Mouse (Mus musculus): ENCODE measurements at regions not wholly inside any gene's neighbourhood (a gene's known extent, or its start where the extent isn't known, plus 50 kb on each side); places are given as distances from the start of the nearest gene placed in this dataset.

GRCm38 (mm10) chr12:77537139-77537848 is 299.4 kb downstream of the Fut8 start:
- peak overlapping the region; percentile 8 for H3K4me3 ChIP-seq (replicated peaks)
- no peaks in the 10 kb centered on the region for H3K9me3 ChIP-seq
- H3K27me3 ChIP-seq (replicated peaks), result peaks cover 8% of the 10 kb centered on the region
- H3K36me3 ChIP-seq (replicated peaks; ENCODE audit: low read length), result no peaks in the 10 kb centered on the region
- H3K4me1 ChIP-seq, result peaks cover 57% of the 10 kb centered on the region
- TF ChIP-seq FLI1 (IDR thresholded peaks at IDR 0.05; ENCODE audit: low read length) (no peak), GATA1 (IDR thresholded peaks at IDR 0.05; ENCODE audit: borderline replicate concordance, low read length) (no peak)

- Histone ChIP-seq H3K4me3 (replicated peaks) (no peak overlapping the region), H3K36me3 (replicated peaks; ENCODE audit: low read length) (no peaks in the 10 kb centered on the region), H3K9me3 (0 out of 2 replicates have a peak, but pooled peaks cover 2% of the 10 kb centered on the region), H3K27me3 (replicated peaks) (peaks cover 11% of the 10 kb centered on the region), H3K4me1 (peaks cover 34% of the 10 kb centered on the region)
- TF ChIP-seq GATA1 (IDR thresholded peaks at IDR 0.05; ENCODE audit: borderline replicate concordance, low read length) (no peak), FLI1 (IDR thresholded peaks at IDR 0.05; ENCODE audit: low read length) (no peak)
Observed at GRCm38 (mm10) chr12:77539661-77540431, 301.9 kb downstream of the Fut8 start.

GRCm38 (mm10) chr12:77541051-77541765 is 303.3 kb downstream of the Fut8 start:
- no peak for TF ChIP-seq GATA1 (IDR thresholded peaks at IDR 0.05; ENCODE audit: borderline replicate concordance, low read length)
- no peak for TF ChIP-seq FLI1 (IDR thresholded peaks at IDR 0.05; ENCODE audit: low read length)
- Histone ChIP-seq H3K4me1 (peaks cover 22% of the 10 kb centered on the region), H3K9me3 (0 out of 2 replicates have a peak, but pooled peaks cover 2% of the 10 kb centered on the region), H3K27me3 (replicated peaks) (peaks cover 11% of the 10 kb centered on the region), H3K36me3 (replicated peaks; ENCODE audit: low read length) (no peaks in the 10 kb centered on the region), H3K4me3 (replicated peaks) (no peak overlapping the region)

GRCm38 (mm10) chr12:77541826-77542225 is 303.9 kb downstream of the Fut8 start:
- H3K4me3 ChIP-seq (replicated peaks), result no peak overlapping the region
- H3K36me3 ChIP-seq (replicated peaks; ENCODE audit: low read length), result no peaks in the 10 kb centered on the region
- 0 out of 2 replicates have a peak, but pooled peaks cover 2% of the 10 kb centered on the region for H3K9me3 ChIP-seq
- peaks cover 16% of the 10 kb centered on the region for H3K4me1 ChIP-seq
- H3K27me3 ChIP-seq (replicated peaks), result peaks cover 11% of the 10 kb centered on the region
- TF ChIP-seq GATA1 (IDR thresholded peaks at IDR 0.05; ENCODE audit: borderline replicate concordance, low read length), result no peak
- no peak for TF ChIP-seq FLI1 (IDR thresholded peaks at IDR 0.05; ENCODE audit: low read length)

GRCm38 (mm10) chr12:77543651-77544050 is 305.7 kb downstream of the Fut8 start:
- peaks cover 5% of the 10 kb centered on the region; the same call in 1 of the 2 replicates for H3K4me1 ChIP-seq
- no peak overlapping the region for H3K4me3 ChIP-seq (replicated peaks)
- TF ChIP-seq GATA1 (IDR thresholded peaks at IDR 0.05; ENCODE audit: borderline replicate concordance, low read length) (no peak), FLI1 (IDR thresholded peaks at IDR 0.05; ENCODE audit: low read length) (no peak)
- H3K36me3 ChIP-seq (replicated peaks; ENCODE audit: low read length), result no peaks in the 10 kb centered on the region
- peaks cover 11% of the 10 kb centered on the region for H3K27me3 ChIP-seq (replicated peaks)
- 0 out of 2 replicates have a peak, but pooled peaks cover 2% of the 10 kb centered on the region for H3K9me3 ChIP-seq

- 0 out of 2 replicates have a peak, but pooled peaks cover 2% of the 10 kb centered on the region for H3K9me3 ChIP-seq
- no peak for TF ChIP-seq FLI1 (IDR thresholded peaks at IDR 0.05; ENCODE audit: low read length)
- no peak for TF ChIP-seq GATA1 (IDR thresholded peaks at IDR 0.05; ENCODE audit: borderline replicate concordance, low read length)
Observed at GRCm38 (mm10) chr12:77546165-77546564, 308.2 kb downstream of the Fut8 start.

GRCm38 (mm10) chr12:77568286-77568685 is 330.4 kb downstream of the Fut8 start:
- no peaks in the 10 kb centered on the region for H3K9me3 ChIP-seq
- H3K4me1 ChIP-seq, result peaks cover 9% of the 10 kb centered on the region
- no peak overlapping the region for H3K4me3 ChIP-seq (replicated peaks)
- H3K27me3 ChIP-seq (replicated peaks), result peaks cover 24% of the 10 kb centered on the region
- TF ChIP-seq FLI1 (IDR thresholded peaks at IDR 0.05; ENCODE audit: low read length), result no peak
- no peak for TF ChIP-seq GATA1 (IDR thresholded peaks at IDR 0.05; ENCODE audit: borderline replicate concordance, low read length)
- H3K36me3 ChIP-seq (replicated peaks; ENCODE audit: low read length), result no peaks in the 10 kb centered on the region

More at GRCm38 (mm10) chr12:77546165-77546564, 308.2 kb downstream of the Fut8 start:
- no peaks in the 10 kb centered on the region for H3K4me1 ChIP-seq
- H3K36me3 ChIP-seq (replicated peaks; ENCODE audit: low read length), result no peaks in the 10 kb centered on the region
- no peak overlapping the region for H3K4me3 ChIP-seq (replicated peaks)
- H3K27me3 ChIP-seq (replicated peaks), result peaks cover 11% of the 10 kb centered on the region

- Histone ChIP-seq H3K4me1 (no peaks in the 10 kb centered on the region), H3K4me3 (replicated peaks) (no peak overlapping the region), H3K36me3 (replicated peaks; ENCODE audit: low read length) (no peaks in the 10 kb centered on the region), H3K9me3 (no peaks in the 10 kb centered on the region), H3K27me3 (replicated peaks) (peaks cover 19% of the 10 kb centered on the region)
- TF ChIP-seq GATA1 (IDR thresholded peaks at IDR 0.05; ENCODE audit: borderline replicate concordance, low read length), result no peak
- no peak for TF ChIP-seq FLI1 (IDR thresholded peaks at IDR 0.05; ENCODE audit: low read length)
Observed at GRCm38 (mm10) chr12:77570501-77570900, 332.6 kb downstream of the Fut8 start.

GRCm38 (mm10) chr12:77571071-77571470 is 333.1 kb downstream of the Fut8 start:
- Histone ChIP-seq H3K4me3 (replicated peaks) (no peak overlapping the region), H3K4me1 (no peaks in the 10 kb centered on the region), H3K36me3 (replicated peaks; ENCODE audit: low read length) (no peaks in the 10 kb centered on the region), H3K27me3 (replicated peaks) (peaks cover 20% of the 10 kb centered on the region), H3K9me3 (no peaks in the 10 kb centered on the region)
- no peak for TF ChIP-seq FLI1 (IDR thresholded peaks at IDR 0.05; ENCODE audit: low read length)
- no peak for TF ChIP-seq GATA1 (IDR thresholded peaks at IDR 0.05; ENCODE audit: borderline replicate concordance, low read length)

Data from megakaryocyte, embryonic 14.5 days (primary cell).